14 mouse cellular contexts compared by ENCODE assay signal in the genomic region with DNA sequence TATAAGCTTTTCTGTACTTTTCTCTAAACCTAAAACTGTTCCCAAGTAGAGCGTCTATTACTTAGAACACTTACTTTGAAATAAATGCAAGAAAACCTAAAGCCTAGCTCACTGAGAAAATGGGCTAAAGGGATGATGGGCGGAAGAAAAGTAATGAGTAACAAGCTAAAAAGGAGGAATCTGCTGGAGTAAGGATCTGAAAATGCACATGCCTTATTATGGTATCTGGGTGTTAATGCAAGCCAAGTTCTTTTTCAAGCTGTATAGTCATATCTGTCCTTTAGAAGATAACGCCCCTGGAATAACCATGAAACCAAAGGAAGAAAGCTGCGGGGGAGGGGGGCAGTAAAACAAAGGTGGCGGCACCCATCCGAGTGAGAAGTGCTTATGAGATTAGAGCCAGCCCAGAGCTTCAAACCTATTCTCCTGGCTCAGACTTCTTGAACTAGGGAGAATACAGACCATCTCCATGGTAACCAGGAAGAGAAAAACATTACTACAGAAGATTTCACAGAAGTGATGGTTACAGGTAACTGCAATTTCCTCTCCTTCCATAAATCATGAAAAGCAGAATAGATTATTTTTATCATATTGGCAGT. TPM values are rescaled to one million over a fixed set of nuclear protein-coding genes. Genes with fewer than 3 reads are reported as not detected.
"Had no signal": no experiment of that assay in that cellular context is flagged by ENCODE, and none has a peak within 500 bp of the region (broad histone marks: within the 10 kb centered on the region; RNA-seq: fewer than 3 reads in every experiment).

No protein-coding gene starts in this region.

- H3K9ac ChIP-seq: limb, embryonic 12.5 days; liver, embryonic 13.5 days; neural tube, embryonic 15.5 days had no signal

- DNase-seq: kidney, adult 8-10 months; kidney, postnatal 10 days; kidney, postnatal 4 days; liver; liver, embryonic 13.5 days; lung, adult 18-20 months; right cerebral cortex, adult 18-20 months; right cerebral cortex, postnatal 25 days; thymus, postnatal 36 days had no signal

- H3K27ac ChIP-seq: layer of hippocampus, adult 2 months; limb, embryonic 12.5 days; liver, embryonic 13.5 days; neural tube, embryonic 15.5 days had no signal

- H3K36me3 ChIP-seq: limb, embryonic 12.5 days; liver, embryonic 13.5 days; neural tube, embryonic 15.5 days had no signal

- H3K9me3 ChIP-seq: liver, embryonic 13.5 days; neural tube, embryonic 15.5 days had no signal

- H3K4me1 ChIP-seq: liver, embryonic 13.5 days had no signal

- H3K4me2 ChIP-seq: limb, embryonic 12.5 days; liver, embryonic 13.5 days; neural tube, embryonic 15.5 days had no signal

- H3K4me3 ChIP-seq: layer of hippocampus, adult 2 months; limb, embryonic 12.5 days; liver, embryonic 13.5 days; myocyte; neural tube, embryonic 15.5 days had no signal

RNA-seq across cellular contexts. Expression of a gene that starts 5.5 kb away (rescaled TPM):
- total RNA-seq: megakaryocyte-erythroid progenitor cell, adult 5-6 weeks had no signal
